Mouse (Mus musculus): ENCODE results near the gene Sufu. TPM values are rescaled to one million over a fixed set of nuclear protein-coding genes. Genes with fewer than 3 reads are reported as not detected.
A peak's percentile ranks its signal among the peaks of the same experiment; 100 is the strongest.

Sufu gene
- polyA plus RNA-seq, 1 experiment from 2014 or later = 30.3 TPM

DNA sequence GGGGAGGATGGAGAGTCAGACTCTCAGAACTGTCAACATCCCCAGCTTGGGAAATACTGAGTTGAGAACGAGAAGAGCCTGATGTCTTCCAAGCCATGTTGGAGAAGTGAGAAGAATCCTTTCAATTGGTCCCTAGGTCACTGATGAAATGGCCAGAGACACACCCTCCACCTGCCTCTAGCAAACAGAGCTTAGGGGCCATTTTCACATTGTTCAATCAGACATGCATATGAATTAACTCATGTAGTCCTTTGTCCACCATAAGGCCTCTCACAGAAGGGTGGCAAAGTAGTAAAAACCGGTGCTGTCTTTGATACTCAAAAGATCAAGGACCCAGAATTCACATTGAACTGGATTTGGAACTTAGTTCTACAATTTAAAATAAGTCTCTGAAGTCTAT lies 100.5 kb downstream of the Sufu start:
- H3K36me3 ChIP-seq (ENCODE audit: control insufficient read depth, insufficient read depth, low read length) = no peaks in the 10 kb centered on the region
- H3K4me1 ChIP-seq (replicated peaks; ENCODE audit: control insufficient read depth, insufficient read depth, low read length) = no peaks in the 10 kb centered on the region
- no peaks in the 10 kb centered on the region for H3K9me3 ChIP-seq (ENCODE audit: control insufficient read depth, low read length)
- DNase-seq (ENCODE audit: low spot score) (no peak), ATAC-seq (replicated peaks; ENCODE audit: low FRiP score, low TSS enrichment, low read depth) (no peak)
- H3K9ac ChIP-seq (ENCODE audit: low read length) = no peak overlapping the region
- H3K4me2 ChIP-seq (ENCODE audit: low read length) = no peak overlapping the region
- no peak overlapping the region for H3K4me3 ChIP-seq (ENCODE audit: low read depth, low read length)
- H3K27ac ChIP-seq (ENCODE audit: low read depth) = no peak overlapping the region
- WGBS = 66% methylated on average over 2 of the region's 2 CpGs
- no peaks in the 10 kb centered on the region for H3K27me3 ChIP-seq (replicated peaks; ENCODE audit: control insufficient read depth, insufficient read depth, low read length)

DNA sequence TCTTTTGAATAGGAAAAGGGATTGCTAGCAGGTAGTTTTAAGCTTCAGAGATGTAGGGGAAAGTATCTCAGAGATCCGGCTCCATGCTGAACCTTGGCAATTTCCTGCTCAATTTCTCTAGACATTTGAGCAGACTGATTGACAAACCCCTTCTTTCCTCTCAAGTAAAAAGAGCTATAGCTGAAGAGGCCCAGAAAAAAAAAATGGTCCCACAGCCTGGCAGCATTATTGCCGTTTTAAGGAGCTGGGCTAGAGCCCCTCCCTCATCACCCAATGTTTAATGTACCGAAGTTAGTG lies 102.8 kb downstream of the Sufu start:
- ATAC-seq (replicated peaks; ENCODE audit: low FRiP score, low TSS enrichment, low read depth) (no peak), DNase-seq (ENCODE audit: low spot score) (no peak)
- H3K4me3 ChIP-seq (ENCODE audit: low read depth, low read length) = peak overlapping the region; percentile 85; the same call in 1 of the 2 replicates
- H3K27ac ChIP-seq (ENCODE audit: low read depth) = 0 out of 2 replicates have a peak overlapping the region, but pooled peaks have one; percentile 3
- peak overlapping the region; percentile 2; the same call in 1 of the 2 replicates for H3K9ac ChIP-seq (ENCODE audit: low read length)
- no peaks in the 10 kb centered on the region for H3K9me3 ChIP-seq (ENCODE audit: control insufficient read depth, low read length)
- WGBS = 3% methylated on average over 3 of the region's 3 CpGs
- no peaks in the 10 kb centered on the region for H3K27me3 ChIP-seq (replicated peaks; ENCODE audit: control insufficient read depth, insufficient read depth, low read length)
- no peaks in the 10 kb centered on the region for H3K36me3 ChIP-seq (ENCODE audit: control insufficient read depth, insufficient read depth, low read length)
- H3K4me1 ChIP-seq (replicated peaks; ENCODE audit: control insufficient read depth, insufficient read depth, low read length) = peaks cover 2% of the 10 kb centered on the region
- H3K4me2 ChIP-seq (ENCODE audit: low read length) = peak overlapping the region; percentile 93

DNA sequence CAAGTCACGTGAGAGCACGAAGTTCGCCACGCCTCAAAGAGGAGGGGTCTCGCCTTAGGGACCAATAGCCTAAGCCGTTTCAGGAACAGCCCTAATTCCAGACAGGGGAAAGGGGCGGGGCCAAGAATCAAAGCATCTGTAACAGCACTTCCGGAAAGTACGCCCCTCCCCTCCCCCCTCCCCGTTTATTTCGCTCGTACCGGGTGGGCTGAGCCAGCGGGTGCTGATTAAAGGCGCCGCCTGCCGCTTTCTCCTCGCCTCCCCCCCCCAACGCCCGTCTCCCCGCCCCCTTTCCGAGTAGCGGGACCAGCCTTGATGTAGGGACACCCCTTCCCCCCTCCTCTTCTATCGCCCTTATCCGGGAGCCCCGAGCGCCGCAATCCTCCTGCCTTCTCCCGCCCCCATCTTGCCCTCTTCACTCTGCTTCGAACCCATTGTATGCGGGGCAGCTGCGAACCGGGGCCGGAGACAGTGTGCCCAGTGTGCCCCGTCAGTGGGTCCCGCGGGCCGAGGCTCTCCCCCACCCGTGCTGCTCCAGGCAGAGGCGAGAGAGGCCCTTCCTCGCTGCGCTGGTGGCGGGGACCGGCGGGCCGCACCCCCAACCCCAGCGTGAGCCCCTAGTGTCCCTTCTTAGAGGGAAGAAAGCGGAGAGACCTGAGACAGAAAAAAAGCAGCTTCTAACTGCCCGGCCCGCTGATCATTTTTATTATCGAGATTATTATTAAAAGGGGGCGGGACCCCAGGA lies 103.3 kb downstream of the Sufu start:
- Histone ChIP-seq H3K4me2 (ENCODE audit: low read length) (peak overlapping the region; percentile 93), H3K9me3 (ENCODE audit: control insufficient read depth, low read length) (no peaks in the 10 kb centered on the region), H3K4me1 (replicated peaks; ENCODE audit: control insufficient read depth, insufficient read depth, low read length) (peaks cover 8% of the 10 kb centered on the region), H3K27me3 (replicated peaks; ENCODE audit: control insufficient read depth, insufficient read depth, low read length) (no peaks in the 10 kb centered on the region), H3K9ac (ENCODE audit: low read length) (peak overlapping the region; percentile 79), H3K36me3 (ENCODE audit: control insufficient read depth, insufficient read depth, low read length) (peaks cover 5% of the 10 kb centered on the region), H3K27ac (ENCODE audit: low read depth) (peak overlapping the region; percentile 99), H3K4me3 (ENCODE audit: low read depth, low read length) (peak overlapping the region; percentile 85)
- ATAC-seq (replicated peaks; ENCODE audit: low FRiP score, low TSS enrichment, low read depth) (peak; percentile 82), DNase-seq (ENCODE audit: low spot score) (peak; percentile 96)
- WGBS = under 1% methylated on average over 42 of the region's 52 CpGs

- no peaks in the 10 kb centered on the region for H3K27me3 ChIP-seq (replicated peaks; ENCODE audit: control insufficient read depth, insufficient read depth, low read length)
- H3K27ac ChIP-seq (ENCODE audit: low read depth) = peak overlapping the region; percentile 99
- under 1% methylated on average over 45 of the region's 50 CpGs for WGBS
- peak; percentile 82 for DNase-seq (ENCODE audit: low spot score)
- peaks cover 8% of the 10 kb centered on the region for H3K36me3 ChIP-seq (ENCODE audit: control insufficient read depth, insufficient read depth, low read length)
- H3K4me3 ChIP-seq (ENCODE audit: low read depth, low read length) = peak overlapping the region; percentile 85
- peaks cover 15% of the 10 kb centered on the region for H3K4me1 ChIP-seq (replicated peaks; ENCODE audit: control insufficient read depth, insufficient read depth, low read length)
- peak overlapping the region; percentile 79 for H3K9ac ChIP-seq (ENCODE audit: low read length)
- peak; percentile 34 for ATAC-seq (replicated peaks; ENCODE audit: low FRiP score, low TSS enrichment, low read depth)
- peak overlapping the region; percentile 93 for H3K4me2 ChIP-seq (ENCODE audit: low read length)
- H3K9me3 ChIP-seq (ENCODE audit: control insufficient read depth, low read length) = no peaks in the 10 kb centered on the region
Measured at GRCm38 (mm10) chr19:46500581-46501341, 104.1 kb downstream of the Sufu start.

- peaks cover 23% of the 10 kb centered on the region for H3K4me1 ChIP-seq (replicated peaks; ENCODE audit: control insufficient read depth, insufficient read depth, low read length)
Measured at GRCm38 (mm10) chr19:46501401-46502068, 104.8 kb downstream of the Sufu start, which contains the start of gene Trim8. Gene Trim8 (plus strand): TSS chr19:46501702.

DNA sequence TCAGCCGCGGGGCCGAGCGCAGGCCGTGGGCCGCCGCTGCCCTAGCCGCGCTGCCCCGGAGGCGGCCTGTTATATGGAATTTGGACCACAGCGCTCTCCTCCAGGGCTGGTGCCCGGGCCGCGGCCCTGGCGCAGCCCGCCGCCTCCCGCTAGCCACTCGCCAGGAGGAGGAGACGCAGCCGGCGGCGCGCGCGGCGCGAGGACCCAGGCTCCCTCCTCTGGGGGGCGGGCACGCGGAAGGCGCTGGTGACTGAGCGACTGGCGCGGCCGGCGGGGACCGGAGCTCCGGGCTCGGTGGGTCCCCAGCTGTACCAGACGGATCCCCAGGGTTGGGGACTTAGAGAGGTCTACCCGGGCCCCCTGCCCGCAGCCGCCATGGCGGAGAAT lies 105.4 kb downstream of the Sufu start:
- peak overlapping the region; percentile 79 for H3K9ac ChIP-seq (ENCODE audit: low read length)
- peak overlapping the region; percentile 85 for H3K4me3 ChIP-seq (ENCODE audit: low read depth, low read length)
- peaks cover 28% of the 10 kb centered on the region for H3K4me1 ChIP-seq (replicated peaks; ENCODE audit: control insufficient read depth, insufficient read depth, low read length)
- peak overlapping the region; percentile 93 for H3K4me2 ChIP-seq (ENCODE audit: low read length)
- 0% methylated on average over 25 of the region's 46 CpGs for WGBS
- no peaks in the 10 kb centered on the region for H3K9me3 ChIP-seq (ENCODE audit: control insufficient read depth, low read length)
- H3K36me3 ChIP-seq (ENCODE audit: control insufficient read depth, insufficient read depth, low read length) = peaks cover 12% of the 10 kb centered on the region
- ATAC-seq (replicated peaks; ENCODE audit: low FRiP score, low TSS enrichment, low read depth) (no peak), DNase-seq (ENCODE audit: low spot score) (peak; percentile 82)
- H3K27ac ChIP-seq (ENCODE audit: low read depth) = peak overlapping the region; percentile 99
- H3K27me3 ChIP-seq (replicated peaks; ENCODE audit: control insufficient read depth, insufficient read depth, low read length) = no peaks in the 10 kb centered on the region

More at GRCm38 (mm10) chr19:46501401-46502068, 104.8 kb downstream of the Sufu start, which contains the start of gene Trim8:
- Histone ChIP-seq H3K4me3 (ENCODE audit: low read depth, low read length) (peak within 1 kb of the TSS; percentile 85), H3K36me3 (ENCODE audit: control insufficient read depth, insufficient read depth, low read length) (peaks cover 8% of the 10 kb centered on the region), H3K27me3 (replicated peaks; ENCODE audit: control insufficient read depth, insufficient read depth, low read length) (no peaks in the 10 kb centered on the region), H3K4me2 (ENCODE audit: low read length) (peak within 1 kb of the TSS; percentile 93), H3K27ac (ENCODE audit: low read depth) (peak within 1 kb of the TSS; percentile 99), H3K9ac (ENCODE audit: low read length) (peak within 1 kb of the TSS; percentile 79), H3K9me3 (ENCODE audit: control insufficient read depth, low read length) (no peaks in the 10 kb centered on the region)
- 0% methylated on average over 35 of the region's 64 CpGs for WGBS
- DNase-seq (ENCODE audit: low spot score) (peak; percentile 92), ATAC-seq (replicated peaks; ENCODE audit: low FRiP score, low TSS enrichment, low read depth) (peak; percentile 44)

GRCm38 (mm10) chr19:46502471-46503166 lies 105.9 kb downstream of the Sufu start:
- Histone ChIP-seq H3K9ac (ENCODE audit: low read length) (peak overlapping the region; percentile 79), H3K4me3 (ENCODE audit: low read depth, low read length) (peak overlapping the region; percentile 85), H3K36me3 (ENCODE audit: control insufficient read depth, insufficient read depth, low read length) (peaks cover 18% of the 10 kb centered on the region), H3K27me3 (replicated peaks; ENCODE audit: control insufficient read depth, insufficient read depth, low read length) (no peaks in the 10 kb centered on the region), H3K4me2 (ENCODE audit: low read length) (peak overlapping the region; percentile 93), H3K4me1 (replicated peaks; ENCODE audit: control insufficient read depth, insufficient read depth, low read length) (peaks cover 33% of the 10 kb centered on the region), H3K9me3 (ENCODE audit: control insufficient read depth, low read length) (no peaks in the 10 kb centered on the region), H3K27ac (ENCODE audit: low read depth) (peak overlapping the region; percentile 99)
- under 1% methylated on average over 48 of the region's 53 CpGs for WGBS
- ATAC-seq (replicated peaks; ENCODE audit: low FRiP score, low TSS enrichment, low read depth) = no peak
- DNase-seq (ENCODE audit: low spot score) = peak; percentile 86
